Mouse (Mus musculus) left cerebral cortex, postnatal 10 days (tissue): ENCODE data around the gene Mid1ip1. TPM values are rescaled to one million over a fixed set of nuclear protein-coding genes. Genes with fewer than 3 reads are reported as not detected.

Experiments
- DNase-seq, 2 experiments: peaks; one replicate each; pipeline ENCODE4 v3.0.0; 2021 to 2022; ENCODE audit warnings: low spot score in 2 of 2, mixed read lengths in 1 of 2; ENCODE audit errors: extremely low spot score in 1 of 2
- intact Hi-C: fragments of 180-260 bp; cut with DNase I; formaldehyde crosslinking; loops from one replicate; pipeline ENCODE4 v1.15.1; 2025
- total RNA-seq, 2 experiments: library from RNA; stranded (reverse); gene quantifications; 2 replicates each; pipeline ENCODE4 v1.2.3; 2021

The Mid1ip1 gene
- total RNA-seq: 10 to 100 TPM; 66.9 to 72.3 TPM

GRCm38 (mm10) chrX:10714696-10715140, at the start of gene Mid1ip1:
Gene Mid1ip1 (plus strand): TSS chrX:10715013.
- peak; percentile 48 to 86 for DNase-seq
- intact Hi-C loops: loop anchor here (10.0 kb wide), 2 partner anchors 280 to 370 kb away; no protein-coding TSS in a partner anchor

- DNase-seq: no peak
- intact Hi-C loops: no loop called here
These were observed 20.2 kb upstream of the Mid1ip1 start for GRCm38 (mm10) chrX:10694455-10695180.

- intact Hi-C loops: no loop called here
- DNase-seq: no peak
These were observed 8.1 kb upstream of the Mid1ip1 start for GRCm38 (mm10) chrX:10706728-10707127.

- intact Hi-C loops: loop anchor here (10.0 kb wide), 2 partner anchors 281 to 371 kb away; no protein-coding TSS in a partner anchor
- no peak for DNase-seq
These were observed 775 bp upstream of the Mid1ip1 start for GRCm38 (mm10) chrX:10713839-10714637.

GRCm38 (mm10) chrX:10716917-10717763, 2.3 kb downstream of the Mid1ip1 start:
- DNase-seq: peak; percentile 55 to 90
- intact Hi-C loops: loop anchor here (10.0 kb wide), 2 partner anchors 278 to 368 kb away; no protein-coding TSS in a partner anchor

- DNase-seq: peak in 1 of 2 experiments; percentile 34
- intact Hi-C loops: loop anchor here (10.0 kb wide), 2 partner anchors 277 to 367 kb away; no protein-coding TSS in a partner anchor
These were observed 3.4 kb downstream of the Mid1ip1 start for GRCm38 (mm10) chrX:10718021-10718837.

GRCm38 (mm10) chrX:10718838-10719539, 4.2 kb downstream of the Mid1ip1 start:
- peak in 1 of 2 experiments; percentile 74 for DNase-seq
- intact Hi-C loops: loop anchor here (10.0 kb wide), 2 partner anchors 276 to 366 kb away; no protein-coding TSS in a partner anchor

GRCm38 (mm10) chrX:10720391-10720790, 5.6 kb downstream of the Mid1ip1 start:
- intact Hi-C loops: no loop called here
- DNase-seq: no peak

GRCm38 (mm10) chrX:10724571-10724970, 9.8 kb downstream of the Mid1ip1 start:
- intact Hi-C loops: no loop called here
- DNase-seq: no peak

- intact Hi-C loops: no loop called here
- peak in 1 of 2 experiments; percentile 14 for DNase-seq
These were observed 14.7 kb downstream of the Mid1ip1 start for GRCm38 (mm10) chrX:10729488-10729887.

- DNase-seq: peak in 1 of 2 experiments; percentile 36
- intact Hi-C loops: no loop called here
These were observed 19.6 kb downstream of the Mid1ip1 start for GRCm38 (mm10) chrX:10734453-10734852.

GRCm38 (mm10) chrX:10734874-10735273, 20.1 kb downstream of the Mid1ip1 start:
- intact Hi-C loops: no loop called here

GRCm38 (mm10) chrX:10758866-10759265, 44.1 kb downstream of the Mid1ip1 start:
- DNase-seq: no peak
- intact Hi-C loops: no loop called here

More at GRCm38 (mm10) chrX:10734874-10735273, 20.1 kb downstream of the Mid1ip1 start:
- DNase-seq: no peak

GRCm38 (mm10) chrX:10763476-10764016, 48.7 kb downstream of the Mid1ip1 start:
- intact Hi-C loops: no loop called here
- no peak for DNase-seq
